In genomic region chrX:7764657-7765280, GRCm38 (mm10) we compare ENCODE assay signal across 8 mouse cellular contexts. TPM values are rescaled to one million over a fixed set of nuclear protein-coding genes. Genes with fewer than 3 reads are reported as not detected.
DNase-seq lines count a peak whose midpoint lies in the region; ATAC-seq lines count a peak whose summit lies in the region.

No protein-coding gene starts in this region.

- no peaks in the 10 kb centered on the region for H3K27me3 ChIP-seq in lung, embryonic 15.5 days
- no peaks in the 10 kb centered on the region for H3K27me3 ChIP-seq in embryonic facial prominence, embryonic 14.5 days (replicated peaks; ENCODE audit: control insufficient read depth, insufficient read depth, low read length)
- no peaks in the 10 kb centered on the region for H3K27me3 ChIP-seq in limb, embryonic 10.5 days (ENCODE audit: low read depth, poor library complexity, severe bottlenecking)
- H3K27me3 ChIP-seq in neural tube, embryonic 15.5 days (replicated peaks) = no peaks in the 10 kb centered on the region

- no peak for DNase-seq in lung, adult 18-20 months
- DNase-seq in embryonic facial prominence, embryonic 14.5 days (ENCODE audit: low spot score) = no peak
- DNase-seq in limb, embryonic 10.5 days (ENCODE audit: low spot score) = no peak
- DNase-seq in spleen, postnatal 10 days (ENCODE audit: low spot score in 2 of 2) = no peak
- no peak for DNase-seq in urinary bladder, postnatal 4 days (ENCODE audit: low spot score in 2 of 2)
- no peak for DNase-seq in kidney, adult 8-10 months

- H3K9ac ChIP-seq in lung, embryonic 15.5 days = 0 out of 2 replicates have a peak overlapping the region, but pooled peaks have one; percentile 7
- H3K9ac ChIP-seq in embryonic facial prominence, embryonic 14.5 days (ENCODE audit: low read depth, low read length) = no peak overlapping the region
- no peak overlapping the region for H3K9ac ChIP-seq in neural tube, embryonic 15.5 days (replicated peaks)

- H3K36me3 ChIP-seq in lung, embryonic 15.5 days = peaks cover 16% of the 10 kb centered on the region
- H3K36me3 ChIP-seq in embryonic facial prominence, embryonic 14.5 days (ENCODE audit: control insufficient read depth, insufficient read depth, low read length) = peaks cover 20% of the 10 kb centered on the region
- H3K36me3 ChIP-seq in limb, embryonic 10.5 days = peaks cover 34% of the 10 kb centered on the region
- H3K36me3 ChIP-seq in neural tube, embryonic 15.5 days = peaks cover 12% of the 10 kb centered on the region

- peak overlapping the region; percentile 67 for H3K4me3 ChIP-seq in lung, embryonic 15.5 days
- peak overlapping the region; percentile 66 for H3K4me3 ChIP-seq in embryonic facial prominence, embryonic 14.5 days (ENCODE audit: low read depth, low read length)
- H3K4me3 ChIP-seq in limb, embryonic 10.5 days = peak overlapping the region; percentile 71
- H3K4me3 ChIP-seq in neural tube, embryonic 15.5 days (replicated peaks) = peak overlapping the region; percentile 61

- ATAC-seq in lung, embryonic 15.5 days (ENCODE audit: borderline replicate concordance, extremely low read depth, low FRiP score, low TSS enrichment) = no peak
- ATAC-seq in embryonic facial prominence, embryonic 14.5 days (ENCODE audit: low read depth) = no peak
- ATAC-seq in neural tube, embryonic 15.5 days (ENCODE audit: low FRiP score) = no peak

- peak overlapping the region; percentile 66 for H3K4me2 ChIP-seq in lung, embryonic 15.5 days
- H3K4me2 ChIP-seq in embryonic facial prominence, embryonic 14.5 days (ENCODE audit: low read depth, low read length) = peak overlapping the region; percentile 67
- peak overlapping the region; percentile 63 for H3K4me2 ChIP-seq in neural tube, embryonic 15.5 days

- peaks cover 17% of the 10 kb centered on the region for H3K4me1 ChIP-seq in lung, embryonic 15.5 days
- H3K4me1 ChIP-seq in embryonic facial prominence, embryonic 14.5 days (ENCODE audit: control insufficient read depth, insufficient read depth, low read length) = peaks cover 8% of the 10 kb centered on the region; the same call in 1 of the 2 replicates
- H3K4me1 ChIP-seq in limb, embryonic 10.5 days = peaks cover 22% of the 10 kb centered on the region
- peaks cover 27% of the 10 kb centered on the region for H3K4me1 ChIP-seq in neural tube, embryonic 15.5 days

- H3K27ac ChIP-seq in lung, embryonic 15.5 days = peak overlapping the region; percentile 56; the same call in 1 of the 2 replicates
- H3K27ac ChIP-seq in embryonic facial prominence, embryonic 14.5 days (replicated peaks; ENCODE audit: low read depth, low read length) = no peak overlapping the region
- no peak overlapping the region for H3K27ac ChIP-seq in limb, embryonic 10.5 days
- no peak overlapping the region for H3K27ac ChIP-seq in neural tube, embryonic 15.5 days (replicated peaks)

- WGBS in lung, embryonic 15.5 days = 19% methylated on average over 9 of the region's 9 CpGs
- 14% methylated on average over 7 of the region's 9 CpGs for WGBS in embryonic facial prominence, embryonic 14.5 days
- 23% methylated on average over 9 of the region's 9 CpGs for WGBS in limb, embryonic 10.5 days
- WGBS in neural tube, embryonic 15.5 days = 19% methylated on average over 9 of the region's 9 CpGs

- no peaks in the 10 kb centered on the region for H3K9me3 ChIP-seq in lung, embryonic 15.5 days
- H3K9me3 ChIP-seq in embryonic facial prominence, embryonic 14.5 days (ENCODE audit: control insufficient read depth, low read length) = no peaks in the 10 kb centered on the region
- no peaks in the 10 kb centered on the region for H3K9me3 ChIP-seq in limb, embryonic 10.5 days (replicated peaks)
- no peaks in the 10 kb centered on the region for H3K9me3 ChIP-seq in neural tube, embryonic 15.5 days (replicated peaks)

RNA-seq across cellular contexts. Expression of gene Tfe3, which starts 2.4 kb away (rescaled TPM):
- polyA plus RNA-seq in lung, embryonic 15.5 days (2015; fragmentation: Nextera tagmentation; extraction: Ambion mirVana) = 29.2 and 30.5 TPM in 2 replicates
- 19.5 and 21.0 TPM in 2 replicates for polyA plus RNA-seq in embryonic facial prominence, embryonic 14.5 days (2014; fragmentation: Nextera tagmentation; extraction: Ambion mirVana)
- 26.0 and 26.8 TPM in 2 replicates for polyA plus RNA-seq in limb, embryonic 10.5 days (2016; fragmentation: Nextera tagmentation; extraction: Ambion mirVana)
- polyA plus RNA-seq in neural tube, embryonic 15.5 days (2015; fragmentation: Nextera tagmentation; extraction: Ambion mirVana) = 24.7 and 25.2 TPM in 2 replicates

RNA-seq across cellular contexts. Expression of gene Ccdc120, which starts 14.1 kb away (rescaled TPM):
- 23.5 and 23.6 TPM in 2 replicates for polyA plus RNA-seq in lung, embryonic 15.5 days (2015; fragmentation: Nextera tagmentation; extraction: Ambion mirVana)
- 11.0 and 14.8 TPM in 2 replicates for polyA plus RNA-seq in embryonic facial prominence, embryonic 14.5 days (2014; fragmentation: Nextera tagmentation; extraction: Ambion mirVana)
- 21.8 and 21.9 TPM in 2 replicates for polyA plus RNA-seq in limb, embryonic 10.5 days (2016; fragmentation: Nextera tagmentation; extraction: Ambion mirVana)
- polyA plus RNA-seq in neural tube, embryonic 15.5 days (2015; fragmentation: Nextera tagmentation; extraction: Ambion mirVana) = 50.8 and 56.3 TPM in 2 replicates

RNA-seq across cellular contexts. Expression of gene Gripap1, which starts 24.8 kb away (rescaled TPM):
- polyA plus RNA-seq in lung, embryonic 15.5 days (2015; fragmentation: Nextera tagmentation; extraction: Ambion mirVana) = 39.7 and 41.7 TPM in 2 replicates
- 32.1 and 32.9 TPM in 2 replicates for polyA plus RNA-seq in embryonic facial prominence, embryonic 14.5 days (2014; fragmentation: Nextera tagmentation; extraction: Ambion mirVana)
- 29.5 and 36.3 TPM in 2 replicates for polyA plus RNA-seq in limb, embryonic 10.5 days (2016; fragmentation: Nextera tagmentation; extraction: Ambion mirVana)
- 63.0 and 67.4 TPM in 2 replicates for polyA plus RNA-seq in neural tube, embryonic 15.5 days (2015; fragmentation: Nextera tagmentation; extraction: Ambion mirVana)

RNA-seq across cellular contexts. Expression of gene Praf2, which starts 36.5 kb away (rescaled TPM):
- 58.9 and 60.6 TPM in 2 replicates for polyA plus RNA-seq in lung, embryonic 15.5 days (2015; fragmentation: Nextera tagmentation; extraction: Ambion mirVana)
- polyA plus RNA-seq in embryonic facial prominence, embryonic 14.5 days (2014; fragmentation: Nextera tagmentation; extraction: Ambion mirVana) = 83.5 and 85.5 TPM in 2 replicates
- polyA plus RNA-seq in limb, embryonic 10.5 days (2016; fragmentation: Nextera tagmentation; extraction: Ambion mirVana) = 74.0 and 79.0 TPM in 2 replicates
- polyA plus RNA-seq in neural tube, embryonic 15.5 days (2015; fragmentation: Nextera tagmentation; extraction: Ambion mirVana) = 128 and 132 TPM in 2 replicates

RNA-seq across cellular contexts. Expression of gene Gm45208, which starts 42.7 kb away (rescaled TPM):
- not detected in 2 replicates for polyA plus RNA-seq in lung, embryonic 15.5 days (2015; fragmentation: Nextera tagmentation; extraction: Ambion mirVana)
- not detected in 2 replicates for polyA plus RNA-seq in embryonic facial prominence, embryonic 14.5 days (2014; fragmentation: Nextera tagmentation; extraction: Ambion mirVana)
- polyA plus RNA-seq in limb, embryonic 10.5 days (2016; fragmentation: Nextera tagmentation; extraction: Ambion mirVana) = not detected in 2 replicates
- polyA plus RNA-seq in neural tube, embryonic 15.5 days (2015; fragmentation: Nextera tagmentation; extraction: Ambion mirVana) = 1.4 TPM in 1 of 2 replicates, not detected in the other
